ENCODE assay signal across 13 mouse cellular contexts in genomic region chr12:54263733-54264417, GRCm38 (mm10).
DNase-seq lines count a peak whose midpoint lies in the region; ATAC-seq and TF ChIP-seq lines count a peak whose summit lies in the region.
"Had no signal": no experiment of that assay in that cellular context is flagged by ENCODE, and none has a peak within 500 bp of the region (broad histone marks: within the 10 kb centered on the region; RNA-seq: fewer than 3 reads in every experiment).

No protein-coding gene starts in this region.

- H3K27me3 ChIP-seq in kidney, embryonic 15.5 days = no peaks in the 10 kb centered on the region
- no peaks in the 10 kb centered on the region for H3K27me3 ChIP-seq in embryonic facial prominence, embryonic 11.5 days (ENCODE audit: control insufficient read depth, insufficient read depth, low read length)
- H3K27me3 ChIP-seq: liver, embryonic 15.5 days; neural tube, embryonic 13.5 days had no signal

- H3K36me3 ChIP-seq in kidney, embryonic 15.5 days = no peaks in the 10 kb centered on the region
- no peaks in the 10 kb centered on the region for H3K36me3 ChIP-seq in embryonic facial prominence, embryonic 11.5 days (replicated peaks; ENCODE audit: control insufficient read depth, insufficient read depth, low read depth, low read length)
- H3K36me3 ChIP-seq: G1E; liver, embryonic 15.5 days; neural tube, embryonic 13.5 days had no signal

- no peaks in the 10 kb centered on the region for H3K9me3 ChIP-seq in kidney, embryonic 15.5 days (replicated peaks)
- no peaks in the 10 kb centered on the region for H3K9me3 ChIP-seq in embryonic facial prominence, embryonic 11.5 days (replicated peaks; ENCODE audit: control insufficient read depth, low read length)
- H3K9me3 ChIP-seq: liver, embryonic 15.5 days; neural tube, embryonic 13.5 days had no signal

- H3K4me2 ChIP-seq in kidney, embryonic 15.5 days = no peak overlapping the region
- no peak overlapping the region for H3K4me2 ChIP-seq in embryonic facial prominence, embryonic 11.5 days (ENCODE audit: low read depth, low read length)
- H3K4me2 ChIP-seq: liver, embryonic 15.5 days; neural tube, embryonic 13.5 days had no signal

- H3K9ac ChIP-seq in kidney, embryonic 15.5 days = no peak overlapping the region
- H3K9ac ChIP-seq in embryonic facial prominence, embryonic 11.5 days (replicated peaks; ENCODE audit: low read length) = no peak overlapping the region
- H3K9ac ChIP-seq: liver, embryonic 15.5 days; neural tube, embryonic 13.5 days had no signal

- intact Hi-C loops in gastrocnemius, postnatal 14 days (cut with DNase I; ENCODE audit: low total_unique reads) = no loop called here
- intact Hi-C loops in left cerebral cortex, adult 2 months (cut with DNase I) = no loop called here

- no peak for TF ChIP-seq POLR2A in brain, embryonic 14.5 days (IDR thresholded peaks at IDR 0.05; ENCODE audit: borderline replicate concordance, extremely low read depth, insufficient read depth, insufficient read length, poor library complexity, severe bottlenecking)

- ATAC-seq in kidney, embryonic 15.5 days (replicated peaks; ENCODE audit: low FRiP score) = no peak
- ATAC-seq in embryonic facial prominence, embryonic 11.5 days (replicated peaks; ENCODE audit: insufficient number of reproducible peaks, low FRiP score, low TSS enrichment, low read depth) = peak; percentile 39; the same call in 1 of the 2 replicates

- H3K4me1 ChIP-seq in kidney, embryonic 15.5 days = peaks cover 19% of the 10 kb centered on the region
- no peaks in the 10 kb centered on the region; the same call in 1 of the 2 replicates for H3K4me1 ChIP-seq in embryonic facial prominence, embryonic 11.5 days (ENCODE audit: control insufficient read depth, insufficient read depth, low read length)
- H3K4me1 ChIP-seq: liver, embryonic 15.5 days had no signal

- no peak for TF ChIP-seq CTCF in brain, embryonic 14.5 days (IDR thresholded peaks at IDR 0.05; ENCODE audit: borderline replicate concordance, extremely low read depth, insufficient read depth, insufficient read length)
- no peak for TF ChIP-seq CTCF in left cerebral cortex, adult 2 months (IDR thresholded peaks at IDR 0.05)

- DNase-seq in kidney, adult 18-20 months = peak; percentile 14
- peak; percentile 35 for DNase-seq in brain, embryonic 14.5 days (ENCODE audit: low read depth)
- no peak for DNase-seq in embryonic facial prominence, embryonic 11.5 days (ENCODE audit: low spot score)
- peak; percentile 21 to 24 for DNase-seq in kidney, postnatal 36 days
- DNase-seq in gastrocnemius, postnatal 14 days = no peak
- DNase-seq in left cerebral cortex, adult 2 months (ENCODE audit: extremely low spot score in 1 of 2, low spot score in 2 of 2) = no peak
- DNase-seq: adrenal gland, postnatal 14 days; cerebellum, adult 8-10 months; thymus, postnatal 36 days had no signal

- no peak overlapping the region for H3K27ac ChIP-seq in kidney, embryonic 15.5 days
- H3K27ac ChIP-seq in embryonic facial prominence, embryonic 11.5 days (replicated peaks; ENCODE audit: low read depth, low read length) = no peak overlapping the region
- H3K27ac ChIP-seq in left cerebral cortex, adult 2 months = no peak overlapping the region
- H3K27ac ChIP-seq: liver, embryonic 15.5 days; neural tube, embryonic 13.5 days had no signal

- WGBS in kidney, embryonic 15.5 days = 59% methylated on average over 13 of the region's 13 CpGs
- WGBS in embryonic facial prominence, embryonic 11.5 days = 45% methylated on average over 13 of the region's 13 CpGs

- no peak overlapping the region for H3K4me3 ChIP-seq in kidney, embryonic 15.5 days (replicated peaks)
- H3K4me3 ChIP-seq in embryonic facial prominence, embryonic 11.5 days (ENCODE audit: low read depth, low read length) = no peak overlapping the region
- no peak overlapping the region for H3K4me3 ChIP-seq in left cerebral cortex, adult 2 months
- H3K4me3 ChIP-seq: liver, embryonic 15.5 days; neural tube, embryonic 13.5 days had no signal

Comparison
In these comparisons a context has a peak if more than half of its experiments do, and no peak if none do; other contexts are left out.
1. DNase-seq: peak in kidney, adult 18-20 months (single experiment), brain, embryonic 14.5 days (single experiment) and kidney, postnatal 36 days (2 of 2); none in embryonic facial prominence, embryonic 11.5 days (single experiment), gastrocnemius, postnatal 14 days (single experiment) and left cerebral cortex, adult 2 months (0 of 2).